Mouse (Mus musculus) stomach, postnatal 0 days (tissue): ENCODE measurements around the gene Thap12. TPM values are rescaled to one million over a fixed set of nuclear protein-coding genes. Genes with fewer than 3 reads are reported as not detected.
A peak's percentile ranks its signal among the peaks of the same experiment; 100 is the strongest.

Source experiments
- ATAC-seq: fragments of 200-750 bp; cut with Nextera tagmentation; 2 replicates; pipeline ENCODE4 v1.8.0; 2017; ENCODE audit not compliant: low FRiP score, low TSS enrichment
- DNase-seq: peaks from one replicate; pipeline ENCODE4 v3.0.0-alpha.2; 2016; ENCODE audit warnings: low spot score
- H3K27ac ChIP-seq: fragments of 300-500 bp; sonication (generic); replicated peaks from 2 replicates; pipeline ENCODE4 v1.5.1; 2014; ENCODE audit warnings: mild to moderate bottlenecking, control low read depth
- H3K27me3 ChIP-seq: fragments of 300-500 bp; sonication (generic); 2 replicates; pipeline ENCODE4 v1.6.1; 2014; ENCODE audit warnings: low read length; ENCODE audit not compliant: control insufficient read depth, insufficient read depth
- H3K36me3 ChIP-seq: fragments of 300-500 bp; sonication (generic); 2 replicates; pipeline ENCODE4 v1.6.1; 2014; ENCODE audit warnings: low read length, mixed read lengths; ENCODE audit not compliant: control insufficient read depth, insufficient read depth
- H3K4me1 ChIP-seq: fragments of 300-500 bp; sonication (generic); replicated peaks from 2 replicates; pipeline ENCODE4 v1.6.1; 2014; ENCODE audit warnings: antibody characterized with exemption; ENCODE audit not compliant: control insufficient read depth, insufficient read depth
- H3K4me2 ChIP-seq: fragments of 300-500 bp; sonication (generic); replicated peaks from 2 replicates; pipeline ENCODE4 v1.6.1; 2014; ENCODE audit warnings: low read depth, mild to moderate bottlenecking, control low read depth, moderate library complexity
- H3K4me3 ChIP-seq: fragments of 300-500 bp; sonication (generic); 2 replicates; pipeline ENCODE4 v1.5.1; 2014; ENCODE audit warnings: low read depth, low read length, control low read depth
- H3K9ac ChIP-seq: fragments of 300-500 bp; sonication (generic); 2 replicates; pipeline ENCODE4 v1.6.1; 2014; ENCODE audit warnings: mild to moderate bottlenecking, low read length, control low read depth, mixed read lengths
- H3K9me3 ChIP-seq: fragments of 300-500 bp; sonication (generic); 2 replicates; pipeline ENCODE4 v1.6.1; 2016; ENCODE audit warnings: low read length; ENCODE audit not compliant: control insufficient read depth
- CTCF ChIP-seq: IDR thresholded peaks from 2 replicates; pipeline ENCODE4 v1.5.1; 2016; ENCODE audit warnings: antibody characterized with exemption, low read depth, mild to moderate bottlenecking, moderate library complexity
- EP300 ChIP-seq: optimal IDR thresholded peaks from 2 replicates; pipeline ENCODE3; 2016; ENCODE audit warnings: antibody characterized with exemption
- WGBS: fragments of 180-500 bp; shearing (Covaris S2); extraction: QIAGEN DNeasy Blood & Tissue Kit; methylation state at CpG from one replicate; pipeline ENCODE4 v1.1.7; 2014; 5-methylcytosine and 5-hydroxymethylcytosine counted together
- polyA plus RNA-seq: library from polyadenylated mRNA; unstranded; fragments of >200 nt; fragmentation: Nextera tagmentation; extraction: Ambion mirVana; gene quantifications from 2 replicates; pipeline ENCODE4 v1.2.1, GENCODE M21; 2015

The Thap12 gene
- polyA plus RNA-seq, 1 experiment from 2014 or later, result 33.3 TPM

DNA sequence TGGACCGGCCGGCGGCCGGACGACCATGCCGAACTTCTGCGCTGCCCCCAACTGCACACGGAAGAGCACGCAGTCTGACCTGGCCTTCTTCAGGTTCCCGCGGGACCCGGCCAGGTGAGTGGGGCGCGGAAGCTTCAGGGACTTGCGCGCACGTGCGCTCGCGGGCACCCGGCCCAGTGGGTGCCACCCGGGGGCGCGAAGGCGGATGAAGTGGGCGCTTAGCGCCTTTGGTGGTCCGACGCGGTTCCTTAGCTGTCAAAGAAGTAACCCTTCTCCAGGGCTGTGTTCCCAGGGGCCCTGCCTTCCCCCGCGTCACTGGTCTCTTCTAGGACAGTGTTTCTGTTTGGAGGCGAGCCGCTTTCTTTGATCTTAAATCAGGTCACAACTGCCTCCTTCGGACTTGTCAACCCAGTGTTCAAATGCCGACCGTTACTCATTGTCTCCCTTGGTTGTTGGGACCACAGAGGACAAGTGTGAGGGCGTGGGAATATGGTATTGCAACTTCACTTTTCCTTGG, 520 bp downstream of the Thap12 start:
- no peaks in the 10 kb centered on the region; the same call in none of the 2 replicates for H3K4me1 ChIP-seq
- peak overlapping the region; percentile 90 for H3K27ac ChIP-seq
- peak overlapping the region; percentile 97 for H3K9ac ChIP-seq
- H3K27me3 ChIP-seq, result no peaks in the 10 kb centered on the region
- no peaks in the 10 kb centered on the region for H3K36me3 ChIP-seq
- DNase-seq, result no peak
- peak overlapping the region; percentile 78 for H3K4me2 ChIP-seq
- under 1% methylated on average over 37 of the region's 38 CpGs for WGBS
- H3K9me3 ChIP-seq, result no peaks in the 10 kb centered on the region
- ATAC-seq, result no peak; the same call in 1 of the 2 replicates
- TF ChIP-seq EP300 (no peak), CTCF (no peak)
- H3K4me3 ChIP-seq, result peak overlapping the region; percentile 94

DNA sequence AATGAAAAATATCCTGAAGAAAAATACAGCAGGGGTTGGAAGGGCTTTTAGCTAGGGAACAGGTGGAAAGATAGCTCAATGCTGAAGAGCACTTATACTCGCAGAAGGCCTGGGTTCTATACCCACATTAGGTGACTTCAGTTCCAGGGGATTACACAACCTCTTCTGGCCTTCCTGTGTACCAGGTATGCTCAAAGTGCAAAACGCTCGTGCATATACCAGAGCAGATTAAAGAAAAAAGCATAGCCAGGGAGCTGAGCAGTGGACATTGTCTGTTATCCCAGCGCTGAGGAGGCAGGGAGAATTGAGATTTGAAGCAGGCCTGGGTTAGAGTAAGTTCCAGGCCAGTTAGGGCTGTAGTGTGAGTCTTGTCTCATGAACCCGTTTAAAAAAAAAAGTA, 1.4 kb downstream of the Thap12 start:
- Histone ChIP-seq H3K4me1 (no peaks in the 10 kb centered on the region; the same call in none of the 2 replicates), H3K9ac (0 out of 2 replicates have a peak overlapping the region, but pooled peaks have one; percentile 32), H3K4me2 (peak overlapping the region; percentile 78), H3K27ac (no peak overlapping the region), H3K36me3 (no peaks in the 10 kb centered on the region), H3K9me3 (no peaks in the 10 kb centered on the region), H3K27me3 (no peaks in the 10 kb centered on the region), H3K4me3 (peak overlapping the region; percentile 94; the same call in 1 of the 2 replicates)
- DNase-seq, result no peak
- no peak for ATAC-seq
- 46% methylated on average over 5 of the region's 5 CpGs for WGBS
- no peak for TF ChIP-seq EP300
- no peak for TF ChIP-seq CTCF

GRCm38 (mm10) chr7:98713661-98714060, 10.8 kb downstream of the Thap12 start:
- Histone ChIP-seq H3K27ac (no peak overlapping the region), H3K9me3 (no peaks in the 10 kb centered on the region), H3K36me3 (peaks cover 13% of the 10 kb centered on the region; the same call in 1 of the 2 replicates), H3K4me1 (no peaks in the 10 kb centered on the region), H3K27me3 (no peaks in the 10 kb centered on the region), H3K4me3 (no peak overlapping the region), H3K4me2 (no peak overlapping the region), H3K9ac (no peak overlapping the region)
- TF ChIP-seq CTCF, result no peak
- no peak for TF ChIP-seq EP300
- DNase-seq (no peak), ATAC-seq (no peak)
- WGBS, result 88% methylated on average over 3 of the region's 3 CpGs

- Histone ChIP-seq H3K4me3 (no peak overlapping the region), H3K9ac (no peak overlapping the region), H3K4me1 (no peaks in the 10 kb centered on the region), H3K27me3 (no peaks in the 10 kb centered on the region), H3K36me3 (peaks cover 5% of the 10 kb centered on the region; the same call in 1 of the 2 replicates), H3K9me3 (no peaks in the 10 kb centered on the region), H3K27ac (no peak overlapping the region), H3K4me2 (no peak overlapping the region)
- ATAC-seq (no peak), DNase-seq (no peak)
- TF ChIP-seq CTCF, result no peak
- TF ChIP-seq EP300, result no peak
- 78% methylated on average over 3 of the region's 3 CpGs for WGBS
Measured at GRCm38 (mm10) chr7:98717438-98717837, 14.5 kb downstream of the Thap12 start.

DNA sequence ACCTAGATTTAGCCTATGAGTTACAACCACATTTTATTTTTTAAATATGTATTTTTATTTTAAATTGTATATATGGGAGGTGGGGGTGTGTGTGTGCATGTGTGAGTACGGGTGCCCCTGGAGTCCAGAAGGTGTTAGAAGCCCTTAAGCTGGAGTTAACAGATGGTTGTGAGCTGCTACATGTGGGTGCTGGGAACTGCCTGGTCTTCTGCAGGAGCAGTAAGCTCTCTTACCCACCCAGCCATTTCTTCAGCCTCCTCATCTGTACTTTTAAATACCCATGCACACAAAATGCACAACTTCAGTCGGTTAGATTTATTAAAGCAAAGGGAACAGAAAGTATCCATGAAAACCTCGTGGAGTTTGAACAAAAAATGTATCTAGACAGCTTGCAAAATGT, 16.9 kb downstream of the Thap12 start:
- ATAC-seq, result no peak

GRCm38 (mm10) chr7:98720731-98721130, 17.8 kb downstream of the Thap12 start:
- Histone ChIP-seq H3K9ac (no peak overlapping the region), H3K4me2 (no peak overlapping the region), H3K27me3 (no peaks in the 10 kb centered on the region), H3K4me3 (no peak overlapping the region), H3K36me3 (no peaks in the 10 kb centered on the region), H3K9me3 (no peaks in the 10 kb centered on the region), H3K27ac (no peak overlapping the region), H3K4me1 (no peaks in the 10 kb centered on the region)
- WGBS, result 48% methylated on average over 3 of the region's 3 CpGs
- DNase-seq, result no peak
- no peak for TF ChIP-seq EP300
- TF ChIP-seq CTCF, result no peak
- ATAC-seq, result no peak

More for the DNA sequence above, 16.9 kb downstream of the Thap12 start:
- Histone ChIP-seq H3K4me2 (no peak overlapping the region), H3K4me1 (no peaks in the 10 kb centered on the region), H3K4me3 (no peak overlapping the region), H3K36me3 (0 out of 2 replicates have a peak, but pooled peaks cover 3% of the 10 kb centered on the region), H3K9me3 (no peaks in the 10 kb centered on the region), H3K27me3 (no peaks in the 10 kb centered on the region), H3K27ac (no peak overlapping the region), H3K9ac (no peak overlapping the region)
- DNase-seq, result no peak
- TF ChIP-seq EP300 (no peak), CTCF (no peak)
- 77% methylated on average over 3 of the region's 3 CpGs for WGBS
